Mouse (Mus musculus) testis, adult 2 months (tissue): ENCODE measurements around the gene Gm10320. TPM values are rescaled to one million over a fixed set of nuclear protein-coding genes. Genes with fewer than 3 reads are reported as not detected.
A peak's percentile ranks its signal among the peaks of the same experiment; 100 is the strongest.

ENCODE experiments used
- H3K27ac ChIP-seq: fragments of 200-500 bp; 2 replicates; pipeline ENCODE4 v1.5.1; 2012; ENCODE audit warnings: low read depth, low read length; ENCODE audit not compliant: control insufficient read depth, insufficient read depth
- H3K27me3 ChIP-seq: fragments of 200-500 bp; 2 replicates; pipeline ENCODE4 v1.6.1; 2012; ENCODE audit warnings: mild to moderate bottlenecking, low read length, moderate library complexity; ENCODE audit not compliant: control insufficient read depth, insufficient read depth
- H3K36me3 ChIP-seq: fragments of 200-500 bp; 2 replicates; pipeline ENCODE4 v1.6.1; 2012; ENCODE audit warnings: mild to moderate bottlenecking, low read length; ENCODE audit not compliant: control insufficient read depth, insufficient read depth
- H3K4me1 ChIP-seq: fragments of 200-500 bp; 2 replicates; pipeline ENCODE4 v1.6.1; 2012; ENCODE audit warnings: low read length; ENCODE audit not compliant: control insufficient read depth, insufficient read depth
- H3K4me3 ChIP-seq: fragments of 200-500 bp; 2 replicates; pipeline ENCODE4 v1.5.1; 2012; ENCODE audit warnings: low read depth, mild to moderate bottlenecking, low read length, moderate library complexity, mixed read lengths; ENCODE audit not compliant: control insufficient read depth
- CTCF ChIP-seq: fragments of 200-500 bp; IDR thresholded peaks from 2 replicates; pipeline ENCODE4 v1.5.1; 2012; ENCODE audit warnings: low read depth, mild to moderate bottlenecking, inconsistent platforms, low read length, moderate library complexity; ENCODE audit not compliant: control insufficient read depth, insufficient read depth, insufficient replicate concordance
- POLR2A ChIP-seq: fragments of 200-500 bp; IDR thresholded peaks from 2 replicates; pipeline ENCODE4 v1.6.1; 2012; ENCODE audit warnings: low read depth, mild to moderate bottlenecking, inconsistent platforms, low read length, moderate library complexity; ENCODE audit not compliant: control insufficient read depth
- polyA plus RNA-seq: library from polyadenylated mRNA; depleted of rRNA; stranded (reverse); fragments of >200 nt; gene quantifications from 2 replicates; pipeline ENCODE4 v1.2.3, GENCODE M21; 2012

Gm10320 gene
- polyA plus RNA-seq, 1 experiment = not detected

GRCm38 (mm10) chr13:98512066-98512465 lies 20.3 kb upstream of the Gm10320 start:
- Histone ChIP-seq H3K36me3 (no peaks in the 10 kb centered on the region), H3K27ac (no peak overlapping the region), H3K4me3 (no peak overlapping the region), H3K27me3 (no peaks in the 10 kb centered on the region), H3K4me1 (0 out of 2 replicates have a peak, but pooled peaks cover 2% of the 10 kb centered on the region)
- no peak for TF ChIP-seq CTCF
- TF ChIP-seq POLR2A = no peak

DNA sequence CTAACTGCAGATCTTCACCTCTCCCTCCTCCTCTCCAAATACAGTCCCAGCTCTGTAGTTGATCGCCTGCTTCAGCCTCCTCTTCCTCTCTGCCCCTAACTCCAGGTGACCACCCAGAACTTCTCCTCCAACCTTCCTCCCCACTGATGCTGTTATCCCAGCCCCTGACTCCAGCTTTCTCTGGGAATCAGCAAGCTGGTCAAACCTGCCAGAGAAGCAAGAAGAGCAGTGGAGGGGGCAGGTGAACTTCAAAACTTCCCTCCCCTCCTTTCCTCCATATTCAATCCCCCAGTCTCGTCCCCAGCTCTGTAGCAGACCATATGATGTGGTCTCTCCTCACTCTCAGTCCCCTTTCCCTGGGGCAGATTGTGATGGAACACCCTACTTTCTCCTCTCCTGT lies 15.9 kb upstream of the Gm10320 start:
- Histone ChIP-seq H3K27ac (no peak overlapping the region), H3K4me3 (no peak overlapping the region), H3K27me3 (peaks cover 5% of the 10 kb centered on the region), H3K4me1 (peaks cover 16% of the 10 kb centered on the region), H3K36me3 (no peaks in the 10 kb centered on the region)
- TF ChIP-seq CTCF (no peak), POLR2A (no peak)

GRCm38 (mm10) chr13:98506496-98506895 lies 14.7 kb upstream of the Gm10320 start:
- H3K4me3 ChIP-seq = no peak overlapping the region
- no peaks in the 10 kb centered on the region for H3K36me3 ChIP-seq
- peaks cover 16% of the 10 kb centered on the region for H3K4me1 ChIP-seq
- no peak for TF ChIP-seq POLR2A
- no peak for TF ChIP-seq CTCF
- H3K27ac ChIP-seq = no peak overlapping the region
- H3K27me3 ChIP-seq = peaks cover 9% of the 10 kb centered on the region

DNA sequence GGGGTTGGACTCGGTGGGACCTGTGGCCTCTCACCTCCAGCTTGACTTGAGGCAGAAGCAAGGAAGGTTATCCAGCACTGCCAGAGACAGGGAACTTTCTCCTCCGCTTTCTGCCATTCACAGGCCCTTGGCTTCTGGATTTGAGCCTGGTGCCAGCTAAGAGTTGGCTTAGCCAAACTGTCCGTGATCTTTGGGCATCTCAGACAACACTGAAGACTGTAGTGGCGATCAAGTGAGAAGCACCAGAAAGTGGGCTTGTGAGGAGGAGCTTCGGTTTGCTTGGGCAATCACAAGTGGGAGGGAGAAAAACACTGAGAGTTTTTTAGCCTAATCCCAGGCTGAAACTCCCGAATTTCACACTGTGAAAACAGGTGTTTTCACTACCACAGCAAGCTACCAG lies 14.2 kb upstream of the Gm10320 start:
- no peak overlapping the region for H3K27ac ChIP-seq
- TF ChIP-seq POLR2A (no peak), CTCF (no peak)
- no peak overlapping the region for H3K4me3 ChIP-seq
- no peaks in the 10 kb centered on the region for H3K36me3 ChIP-seq
- peaks cover 16% of the 10 kb centered on the region for H3K4me1 ChIP-seq
- H3K27me3 ChIP-seq = peaks cover 9% of the 10 kb centered on the region

- Histone ChIP-seq H3K27me3 (peaks cover 9% of the 10 kb centered on the region), H3K4me3 (no peak overlapping the region), H3K4me1 (peaks cover 16% of the 10 kb centered on the region), H3K36me3 (no peaks in the 10 kb centered on the region), H3K27ac (no peak overlapping the region)
- TF ChIP-seq POLR2A (no peak), CTCF (no peak)
Measured at GRCm38 (mm10) chr13:98505489-98505857, 13.7 kb upstream of the Gm10320 start.

DNA sequence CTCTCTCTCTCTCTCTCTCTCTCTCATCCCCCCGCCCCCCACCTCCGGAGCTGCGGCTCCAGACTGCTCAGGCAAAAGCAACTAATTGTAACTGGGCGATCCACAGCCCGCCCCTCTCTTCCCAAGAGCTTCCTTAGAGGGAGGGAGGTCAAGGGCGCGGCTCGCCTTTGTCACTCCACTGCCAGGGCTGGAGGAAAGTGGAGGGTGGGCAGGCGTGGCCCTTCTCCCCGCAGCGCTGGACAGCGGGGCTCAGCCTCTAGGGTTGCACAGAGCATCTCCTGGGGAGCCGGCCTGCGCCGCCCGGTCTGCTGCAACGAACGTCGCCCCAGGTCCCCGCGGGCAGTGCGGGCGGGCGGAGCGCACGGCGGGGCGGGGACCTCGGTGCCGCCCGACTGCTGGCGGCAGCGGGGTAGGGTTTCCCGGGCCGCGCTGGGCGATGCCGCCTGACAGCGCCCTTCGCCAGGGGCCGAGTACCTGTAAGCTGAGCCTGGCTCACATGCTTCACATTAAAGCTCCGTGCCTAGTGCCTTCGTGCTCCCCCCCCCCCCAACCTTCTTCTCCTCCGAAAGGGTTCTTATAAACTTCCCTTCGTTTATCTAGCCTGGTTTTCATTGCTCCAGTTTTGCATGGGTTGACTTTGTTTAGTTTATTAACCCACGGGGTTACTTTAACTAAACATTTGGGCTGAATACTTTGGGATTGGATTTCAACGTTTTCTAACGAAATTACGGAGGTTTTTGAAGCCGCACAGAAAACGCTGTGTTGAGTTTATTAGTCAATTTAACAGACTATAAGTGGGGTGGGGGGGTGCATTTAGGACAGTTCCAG lies 13.1 kb upstream of the Gm10320 start:
- Histone ChIP-seq H3K27ac (no peak overlapping the region), H3K36me3 (no peaks in the 10 kb centered on the region), H3K27me3 (peaks cover 9% of the 10 kb centered on the region), H3K4me3 (no peak overlapping the region; the same call in 1 of the 2 replicates), H3K4me1 (peaks cover 16% of the 10 kb centered on the region)
- no peak for TF ChIP-seq POLR2A
- TF ChIP-seq CTCF = no peak

GRCm38 (mm10) chr13:98504181-98504660 lies 12.4 kb upstream of the Gm10320 start:
- H3K4me3 ChIP-seq = peak overlapping the region; percentile 8
- no peak overlapping the region for H3K27ac ChIP-seq
- H3K36me3 ChIP-seq = no peaks in the 10 kb centered on the region
- H3K27me3 ChIP-seq = peaks cover 9% of the 10 kb centered on the region
- TF ChIP-seq POLR2A = no peak
- TF ChIP-seq CTCF = no peak
- H3K4me1 ChIP-seq = peaks cover 14% of the 10 kb centered on the region
